Mouse (Mus musculus): ENCODE results near the gene Ccnd3. TPM values are rescaled to one million over a fixed set of nuclear protein-coding genes. Genes with fewer than 3 reads are reported as not detected.

The Ccnd3 gene
- polyA plus RNA-seq, 1 experiment from 2014 or later = 74.3 TPM

- Histone ChIP-seq H3K9me3 (no peaks in the 10 kb centered on the region), H3K4me2 (no peak overlapping the region), H3K27ac (peak overlapping the region; percentile 87), H3K4me3 (no peak overlapping the region), H3K9ac (peak overlapping the region; percentile 15; the same call in 1 of the 2 replicates), H3K4me1 (replicated peaks) (peaks cover 28% of the 10 kb centered on the region), H3K27me3 (no peaks in the 10 kb centered on the region), H3K36me3 (no peaks in the 10 kb centered on the region)
- 76% methylated on average over 4 of the region's 4 CpGs for WGBS
- ATAC-seq (ENCODE audit: low FRiP score) = no peak
Observed at GRCm38 (mm10) chr17:47522536-47522935, 17.7 kb downstream of the Ccnd3 start.

- ATAC-seq (ENCODE audit: low FRiP score) = no peak
- Histone ChIP-seq H3K36me3 (no peaks in the 10 kb centered on the region), H3K4me2 (no peak overlapping the region), H3K9ac (peak overlapping the region; percentile 36; the same call in 1 of the 2 replicates), H3K4me1 (replicated peaks) (peaks cover 29% of the 10 kb centered on the region), H3K4me3 (no peak overlapping the region), H3K27ac (peak overlapping the region; percentile 87), H3K9me3 (no peaks in the 10 kb centered on the region), H3K27me3 (no peaks in the 10 kb centered on the region)
- WGBS = 62% methylated on average over 18 of the region's 18 CpGs
Observed at GRCm38 (mm10) chr17:47523211-47523682, 18.4 kb downstream of the Ccnd3 start.

GRCm38 (mm10) chr17:47524055-47524454 is 19.2 kb downstream of the Ccnd3 start:
- Histone ChIP-seq H3K36me3 (no peaks in the 10 kb centered on the region), H3K4me2 (no peak overlapping the region), H3K9ac (no peak overlapping the region), H3K4me1 (replicated peaks) (peaks cover 32% of the 10 kb centered on the region), H3K9me3 (no peaks in the 10 kb centered on the region), H3K4me3 (no peak overlapping the region), H3K27me3 (no peaks in the 10 kb centered on the region), H3K27ac (no peak overlapping the region)
- 84% methylated on average over 8 of the region's 8 CpGs for WGBS
- no peak for ATAC-seq (ENCODE audit: low FRiP score)

GRCm38 (mm10) chr17:47524991-47525390 is 20.1 kb downstream of the Ccnd3 start:
- H3K27ac ChIP-seq = no peak overlapping the region
- H3K9me3 ChIP-seq = no peaks in the 10 kb centered on the region
- H3K9ac ChIP-seq = no peak overlapping the region
- H3K4me2 ChIP-seq = no peak overlapping the region
- no peak overlapping the region for H3K4me3 ChIP-seq
- peaks cover 32% of the 10 kb centered on the region for H3K4me1 ChIP-seq (replicated peaks)
- 92% methylated on average over 6 of the region's 6 CpGs for WGBS
- no peaks in the 10 kb centered on the region for H3K27me3 ChIP-seq
- H3K36me3 ChIP-seq = no peaks in the 10 kb centered on the region
- ATAC-seq (ENCODE audit: low FRiP score) = no peak

GRCm38 (mm10) chr17:47526856-47527520 is 22.1 kb downstream of the Ccnd3 start:
- H3K9ac ChIP-seq = no peak overlapping the region
- no peak; the same call in 1 of the 2 replicates for ATAC-seq (ENCODE audit: low FRiP score)
- no peaks in the 10 kb centered on the region for H3K36me3 ChIP-seq
- H3K4me3 ChIP-seq = no peak overlapping the region
- no peaks in the 10 kb centered on the region for H3K27me3 ChIP-seq
- H3K9me3 ChIP-seq = no peaks in the 10 kb centered on the region
- H3K27ac ChIP-seq = peak overlapping the region; percentile 69
- WGBS = 81% methylated on average over 17 of the region's 17 CpGs
- H3K4me1 ChIP-seq (replicated peaks) = peaks cover 24% of the 10 kb centered on the region
- no peak overlapping the region for H3K4me2 ChIP-seq

- Histone ChIP-seq H3K4me2 (no peak overlapping the region), H3K4me1 (replicated peaks) (peaks cover 16% of the 10 kb centered on the region), H3K9ac (no peak overlapping the region), H3K27ac (peak overlapping the region; percentile 69), H3K9me3 (no peaks in the 10 kb centered on the region), H3K4me3 (no peak overlapping the region), H3K27me3 (no peaks in the 10 kb centered on the region), H3K36me3 (no peaks in the 10 kb centered on the region)
- WGBS = 48% methylated on average over 10 of the region's 10 CpGs
- peak; percentile 19; the same call in 1 of the 2 replicates for ATAC-seq (ENCODE audit: low FRiP score)
Observed at GRCm38 (mm10) chr17:47527581-47528300, 22.9 kb downstream of the Ccnd3 start.

- Histone ChIP-seq H3K4me1 (replicated peaks) (peaks cover 8% of the 10 kb centered on the region; the same call in 1 of the 2 replicates), H3K9me3 (no peaks in the 10 kb centered on the region), H3K36me3 (no peaks in the 10 kb centered on the region), H3K27ac (no peak overlapping the region), H3K9ac (peak overlapping the region; percentile 3; the same call in 1 of the 2 replicates), H3K4me2 (no peak overlapping the region), H3K27me3 (no peaks in the 10 kb centered on the region), H3K4me3 (no peak overlapping the region)
- WGBS = 58% methylated on average over 8 of the region's 8 CpGs
- ATAC-seq (ENCODE audit: low FRiP score) = no peak
Observed at GRCm38 (mm10) chr17:47528919-47529318, 24.1 kb downstream of the Ccnd3 start.

- H3K36me3 ChIP-seq = no peaks in the 10 kb centered on the region
- H3K9me3 ChIP-seq = no peaks in the 10 kb centered on the region
- no peak overlapping the region for H3K9ac ChIP-seq
- peaks cover 8% of the 10 kb centered on the region; the same call in 1 of the 2 replicates for H3K4me1 ChIP-seq (replicated peaks)
- H3K4me2 ChIP-seq = no peak overlapping the region
- no peak overlapping the region for H3K4me3 ChIP-seq
- 93% methylated on average over 11 of the region's 11 CpGs for WGBS
- no peak overlapping the region for H3K27ac ChIP-seq
- no peaks in the 10 kb centered on the region for H3K27me3 ChIP-seq
- ATAC-seq (ENCODE audit: low FRiP score) = no peak
Observed at GRCm38 (mm10) chr17:47529595-47529994, 24.7 kb downstream of the Ccnd3 start.

GRCm38 (mm10) chr17:47531387-47531818 is 26.6 kb downstream of the Ccnd3 start:
- H3K27me3 ChIP-seq = no peaks in the 10 kb centered on the region
- H3K36me3 ChIP-seq = no peaks in the 10 kb centered on the region
- no peak overlapping the region for H3K27ac ChIP-seq
- no peak overlapping the region for H3K9ac ChIP-seq
- H3K4me2 ChIP-seq = no peak overlapping the region
- no peak for ATAC-seq (ENCODE audit: low FRiP score)
- peaks cover 8% of the 10 kb centered on the region; the same call in 1 of the 2 replicates for H3K4me1 ChIP-seq (replicated peaks)
- 49% methylated on average over 10 of the region's 10 CpGs for WGBS
- H3K4me3 ChIP-seq = no peak overlapping the region
- H3K9me3 ChIP-seq = no peaks in the 10 kb centered on the region

GRCm38 (mm10) chr17:47532364-47532763 is 27.5 kb downstream of the Ccnd3 start:
- H3K27me3 ChIP-seq = no peaks in the 10 kb centered on the region
- H3K9ac ChIP-seq = no peak overlapping the region
- no peak for ATAC-seq (ENCODE audit: low FRiP score)
- no peak overlapping the region for H3K4me2 ChIP-seq
- H3K4me3 ChIP-seq = no peak overlapping the region
- H3K27ac ChIP-seq = no peak overlapping the region
- H3K9me3 ChIP-seq = no peaks in the 10 kb centered on the region
- no peaks in the 10 kb centered on the region for H3K36me3 ChIP-seq
- H3K4me1 ChIP-seq (replicated peaks) = peaks cover 6% of the 10 kb centered on the region; the same call in 1 of the 2 replicates
- WGBS = 93% methylated on average over 5 of the region's 5 CpGs

GRCm38 (mm10) chr17:47533691-47534090 is 28.8 kb downstream of the Ccnd3 start:
- no peak for ATAC-seq (ENCODE audit: low FRiP score)
- Histone ChIP-seq H3K36me3 (no peaks in the 10 kb centered on the region), H3K4me2 (no peak overlapping the region), H3K27ac (no peak overlapping the region), H3K27me3 (no peaks in the 10 kb centered on the region), H3K9me3 (no peaks in the 10 kb centered on the region), H3K4me3 (no peak overlapping the region), H3K4me1 (replicated peaks) (peaks cover 3% of the 10 kb centered on the region; the same call in 1 of the 2 replicates), H3K9ac (no peak overlapping the region)
- WGBS = 94% methylated on average over 13 of the region's 13 CpGs

- H3K4me3 ChIP-seq = no peak overlapping the region
- H3K27ac ChIP-seq = no peak overlapping the region
- no peaks in the 10 kb centered on the region for H3K27me3 ChIP-seq
- H3K9me3 ChIP-seq = no peaks in the 10 kb centered on the region
- no peak for ATAC-seq (ENCODE audit: low FRiP score)
- no peak overlapping the region for H3K9ac ChIP-seq
- H3K36me3 ChIP-seq = no peaks in the 10 kb centered on the region
- 77% methylated on average over 9 of the region's 9 CpGs for WGBS
- H3K4me2 ChIP-seq = no peak overlapping the region
- no peaks in the 10 kb centered on the region for H3K4me1 ChIP-seq (replicated peaks)
Observed at GRCm38 (mm10) chr17:47535812-47536236, 31.0 kb downstream of the Ccnd3 start.
